Mouse (Mus musculus) cerebellum, adult 9-11 months (tissue): ENCODE results near the gene Wfdc9.
"Not testable (repeated sequence)": the region's sequence is repeated elsewhere in the genome, so short reads cannot be mapped to it uniquely, and the experiment has no call there.

Experiments used
- DNase-seq: peaks from one replicate; pipeline ENCODE4 v3.0.0; 2022

The Wfdc9 gene

DNA sequence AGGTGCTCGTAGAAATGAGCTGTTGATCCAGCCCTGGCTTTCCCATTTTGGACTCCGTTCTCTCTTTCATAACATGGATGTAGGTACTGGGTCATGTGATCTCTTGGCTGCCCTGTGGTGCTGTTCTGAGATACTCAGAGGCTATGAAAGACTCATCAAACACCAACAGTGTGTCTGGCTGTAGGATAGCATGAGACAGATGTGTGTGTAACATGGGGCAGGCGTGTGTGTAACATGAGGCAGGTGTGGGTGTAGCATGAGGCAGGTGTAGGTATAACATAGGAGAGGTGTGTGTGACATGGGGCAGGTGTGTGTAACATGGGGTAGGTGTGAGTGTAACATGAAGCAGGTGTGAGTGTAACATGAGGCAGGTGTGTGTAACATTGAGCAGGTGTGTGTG, 41.0 kb downstream of the Wfdc9 start:
- no peak for DNase-seq

DNA sequence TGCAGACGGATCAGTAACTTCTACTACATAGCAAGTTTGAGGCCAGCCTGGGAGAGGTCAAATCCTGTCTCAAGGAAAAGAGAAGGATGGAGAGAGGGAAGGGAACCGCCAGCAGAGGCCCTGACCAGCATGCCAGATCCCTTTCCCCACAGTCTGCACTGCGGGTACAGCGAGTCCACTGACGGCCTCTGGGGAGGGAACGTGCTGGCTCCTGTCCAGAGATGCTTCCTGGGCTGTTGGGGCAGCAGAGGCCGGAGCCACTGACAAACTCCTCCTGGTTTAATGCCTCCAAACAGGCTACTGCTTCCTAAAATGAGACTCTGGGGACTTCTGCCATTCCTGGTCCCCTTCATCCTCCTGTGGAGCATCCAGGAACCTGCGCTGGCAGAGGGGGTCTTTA, 42.9 kb downstream of the Wfdc9 start, which contains the start of the genes Wfdc6b and Wfdc8:
Gene Wfdc6b (plus strand): TSS at position 52 of the 400 bp plus-strand sequence.
Gene Wfdc8 (minus strand): TSS at position 156 of the 400 bp plus-strand sequence.
- DNase-seq = not testable (repeated sequence)

DNA sequence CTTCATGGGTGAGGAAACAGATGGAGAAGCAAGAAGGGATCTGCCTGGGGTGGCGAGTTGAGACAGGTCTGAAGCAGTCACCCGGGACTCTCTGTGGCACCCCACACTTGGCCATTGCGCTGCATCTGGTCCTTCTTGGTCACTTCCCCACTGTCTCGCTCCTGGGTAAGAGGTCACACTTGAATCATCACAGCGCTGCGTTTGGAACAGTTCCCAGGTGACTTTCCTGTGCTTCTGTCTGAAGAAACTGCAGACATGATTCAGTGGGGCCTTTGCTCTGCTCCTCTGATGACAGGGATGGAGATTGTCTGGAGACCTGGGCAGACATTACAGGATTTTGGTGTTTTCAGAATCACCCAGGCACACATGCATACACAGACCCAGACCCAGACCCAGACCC, 47.6 kb downstream of the Wfdc9 start:
- DNase-seq = no peak

DNA sequence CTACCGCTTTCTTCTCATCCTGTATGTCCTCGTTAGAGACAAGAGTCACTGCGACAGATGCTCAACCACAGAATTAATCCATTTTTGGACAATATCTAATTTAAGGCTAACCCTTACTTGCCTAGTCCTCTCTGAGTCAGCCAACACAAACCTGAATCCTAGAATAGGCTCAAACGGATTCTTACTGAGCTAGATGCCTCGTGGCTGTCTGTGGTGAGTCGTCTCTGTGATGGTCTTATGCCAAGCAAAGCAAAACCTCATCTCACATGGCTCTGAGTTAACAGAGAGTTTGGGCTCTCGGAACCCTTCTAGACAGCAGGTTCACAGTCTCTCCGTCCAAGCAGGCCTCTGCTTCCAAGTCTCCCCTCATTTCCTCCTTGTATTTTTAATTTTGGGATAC, 52.0 kb downstream of the Wfdc9 start:
- no peak for DNase-seq

DNA sequence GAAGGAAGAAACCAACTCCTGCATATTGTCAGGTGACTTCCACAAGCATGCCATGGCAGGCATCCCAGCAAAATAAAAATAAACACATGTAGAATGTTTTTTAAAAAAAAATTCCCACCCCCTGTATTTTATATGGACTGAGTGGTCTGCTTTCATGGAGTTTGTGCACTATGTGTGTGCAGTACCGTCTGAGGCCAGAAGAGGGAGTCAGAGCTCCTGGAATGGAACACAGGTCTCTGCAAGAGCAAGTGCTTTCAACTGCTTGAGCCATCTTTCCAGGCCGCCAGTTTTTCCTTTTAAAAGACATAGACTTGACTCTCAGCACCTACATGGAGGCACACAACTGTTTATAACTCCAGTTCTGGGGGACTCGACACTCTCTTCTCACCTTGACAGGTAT, 52.9 kb downstream of the Wfdc9 start:
- no peak for DNase-seq

DNA sequence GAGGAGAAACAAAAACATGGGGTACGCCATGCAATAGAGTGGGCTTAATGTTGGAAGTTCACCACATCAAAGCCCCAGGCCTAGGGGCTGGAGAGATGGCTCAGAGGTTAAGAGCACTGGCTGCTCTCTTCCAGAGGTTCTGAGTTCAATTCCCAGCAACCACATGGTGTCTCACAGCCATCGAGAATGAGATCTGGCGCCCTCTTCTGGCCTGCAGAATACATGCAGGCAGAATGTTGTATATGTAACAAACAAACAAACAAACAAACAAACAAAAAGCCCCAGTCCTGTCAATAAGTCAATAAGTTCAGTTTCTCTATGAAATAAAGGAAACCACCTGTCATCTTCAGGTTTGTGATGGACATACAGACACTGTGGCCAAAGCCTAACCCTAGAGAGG, 56.2 kb downstream of the Wfdc9 start:
- no peak for DNase-seq
